Comparison of ENCODE assay signal across 18 mouse cellular contexts in genomic region chr2:181498644-181499043, GRCm38 (mm10). TPM values are rescaled to one million over a fixed set of nuclear protein-coding genes. Genes with fewer than 3 reads are reported as not detected.
DNase-seq lines count a peak whose midpoint lies in the region; ATAC-seq and TF ChIP-seq lines count a peak whose summit lies in the region.
"Had no signal": no experiment of that assay in that cellular context is flagged by ENCODE, and none has a peak within 500 bp of the region (broad histone marks: within the 10 kb centered on the region; RNA-seq: fewer than 3 reads in every experiment).

No protein-coding gene starts in this region.

- intact Hi-C loops in left cerebral cortex, adult 2 months (cut with DNase I), result no loop called here

- TF ChIP-seq POLR2A in myocyte (IDR thresholded peaks at IDR 0.05; ENCODE audit: insufficient read length, low read depth), result no peak

- ATAC-seq in heart, embryonic 13.5 days (ENCODE audit: extremely low read depth, insufficient number of reproducible peaks, low FRiP score, low TSS enrichment), result no peak
- ATAC-seq in midbrain, embryonic 15.5 days (replicated peaks), result no peak
- no peak for ATAC-seq in embryonic facial prominence, embryonic 14.5 days (ENCODE audit: low read depth)

- peaks cover 46% of the 10 kb centered on the region for H3K36me3 ChIP-seq in heart, embryonic 13.5 days
- H3K36me3 ChIP-seq in midbrain, embryonic 10.5 days, result peaks cover 44% of the 10 kb centered on the region
- peaks cover 23% of the 10 kb centered on the region; the same call in 1 of the 2 replicates for H3K36me3 ChIP-seq in midbrain, embryonic 15.5 days (replicated peaks)
- peaks cover 37% of the 10 kb centered on the region for H3K36me3 ChIP-seq in embryonic facial prominence, embryonic 14.5 days (ENCODE audit: control insufficient read depth, insufficient read depth, low read length)
- peaks cover 37% of the 10 kb centered on the region for H3K36me3 ChIP-seq in myocyte (ENCODE audit: control insufficient read depth, insufficient read depth)

- no peak for TF ChIP-seq CTCF in left cerebral cortex, adult 2 months (IDR thresholded peaks at IDR 0.05)

- no peak overlapping the region for H3K9ac ChIP-seq in heart, embryonic 13.5 days
- no peak overlapping the region for H3K9ac ChIP-seq in midbrain, embryonic 15.5 days
- H3K9ac ChIP-seq in embryonic facial prominence, embryonic 14.5 days (ENCODE audit: low read depth, low read length), result 0 out of 2 replicates have a peak overlapping the region, but pooled peaks have one; percentile 14
- H3K9ac ChIP-seq: embryonic facial prominence, embryonic 15.5 days had no signal

- WGBS in heart, embryonic 13.5 days, result 74% methylated on average over 4 of the region's 4 CpGs
- WGBS in midbrain, embryonic 10.5 days, result 81% methylated on average over 4 of the region's 4 CpGs
- WGBS in midbrain, embryonic 15.5 days, result 80% methylated on average over 4 of the region's 4 CpGs
- 78% methylated on average over 4 of the region's 4 CpGs for WGBS in embryonic facial prominence, embryonic 14.5 days

- H3K27me3 ChIP-seq in heart, embryonic 13.5 days (replicated peaks), result no peaks in the 10 kb centered on the region
- H3K27me3 ChIP-seq in midbrain, embryonic 10.5 days (ENCODE audit: low read depth, poor library complexity, severe bottlenecking), result no peaks in the 10 kb centered on the region
- no peaks in the 10 kb centered on the region for H3K27me3 ChIP-seq in midbrain, embryonic 15.5 days (replicated peaks)
- no peaks in the 10 kb centered on the region for H3K27me3 ChIP-seq in embryonic facial prominence, embryonic 14.5 days (replicated peaks; ENCODE audit: control insufficient read depth, insufficient read depth, low read length)
- H3K27me3 ChIP-seq in myocyte (ENCODE audit: control insufficient read depth, insufficient read depth, insufficient read length), result no peaks in the 10 kb centered on the region
- H3K27me3 ChIP-seq: embryonic facial prominence, embryonic 15.5 days had no signal

- no peak overlapping the region for H3K4me3 ChIP-seq in heart, embryonic 13.5 days
- peak overlapping the region; percentile 91; the same call in 1 of the 2 replicates for H3K4me3 ChIP-seq in midbrain, embryonic 10.5 days
- no peak overlapping the region for H3K4me3 ChIP-seq in midbrain, embryonic 15.5 days
- no peak overlapping the region for H3K4me3 ChIP-seq in embryonic facial prominence, embryonic 14.5 days (ENCODE audit: low read depth, low read length)
- H3K4me3 ChIP-seq in myocyte, result no peak overlapping the region
- no peak overlapping the region for H3K4me3 ChIP-seq in left cerebral cortex, adult 2 months

- no peaks in the 10 kb centered on the region for H3K9me3 ChIP-seq in heart, embryonic 13.5 days
- H3K9me3 ChIP-seq in midbrain, embryonic 10.5 days (replicated peaks), result no peaks in the 10 kb centered on the region
- no peaks in the 10 kb centered on the region for H3K9me3 ChIP-seq in midbrain, embryonic 15.5 days
- H3K9me3 ChIP-seq in embryonic facial prominence, embryonic 14.5 days (ENCODE audit: control insufficient read depth, low read length), result no peaks in the 10 kb centered on the region
- H3K9me3 ChIP-seq: embryonic facial prominence, embryonic 15.5 days had no signal

- H3ac ChIP-seq in myocyte (ENCODE audit: control insufficient read depth, insufficient read length), result no peak overlapping the region

- no peak for DNase-seq in heart, adult 18-20 months
- no peak for DNase-seq in midbrain, embryonic 10.5 days (ENCODE audit: low spot score)
- DNase-seq in embryonic facial prominence, embryonic 14.5 days (ENCODE audit: low spot score), result no peak
- DNase-seq in cerebellum, adult 11-12 months, result no peak
- no peak for DNase-seq in left cerebral cortex, adult 2 months (ENCODE audit: extremely low spot score in 1 of 2, low spot score in 2 of 2)
- DNase-seq: adrenal gland, postnatal 10 days; cerebellum, postnatal 36 days; kidney, adult 11 months; layer of hippocampus, adult 9-11 months; retina, postnatal 1 day; thymus, adult 18-20 months had no signal

- H3K27ac ChIP-seq in heart, embryonic 13.5 days (replicated peaks), result no peak overlapping the region
- H3K27ac ChIP-seq in midbrain, embryonic 10.5 days (replicated peaks), result no peak overlapping the region
- H3K27ac ChIP-seq in midbrain, embryonic 15.5 days, result no peak overlapping the region
- no peak overlapping the region for H3K27ac ChIP-seq in embryonic facial prominence, embryonic 14.5 days (replicated peaks; ENCODE audit: low read depth, low read length)
- H3K27ac ChIP-seq in left cerebral cortex, adult 2 months, result no peak overlapping the region

- peaks cover 19% of the 10 kb centered on the region for H3K4me1 ChIP-seq in heart, embryonic 13.5 days
- H3K4me1 ChIP-seq in midbrain, embryonic 10.5 days, result peaks cover 19% of the 10 kb centered on the region
- peaks cover 19% of the 10 kb centered on the region for H3K4me1 ChIP-seq in midbrain, embryonic 15.5 days
- peaks cover 9% of the 10 kb centered on the region; the same call in 1 of the 2 replicates for H3K4me1 ChIP-seq in embryonic facial prominence, embryonic 14.5 days (ENCODE audit: control insufficient read depth, insufficient read depth, low read length)

- H3K79me2 ChIP-seq in myocyte (ENCODE audit: control insufficient read depth, insufficient read depth), result peaks cover 44% of the 10 kb centered on the region

- H3K4me2 ChIP-seq in heart, embryonic 13.5 days, result peak overlapping the region; percentile 79
- no peak overlapping the region for H3K4me2 ChIP-seq in midbrain, embryonic 15.5 days
- H3K4me2 ChIP-seq in embryonic facial prominence, embryonic 14.5 days (ENCODE audit: low read depth, low read length), result 0 out of 2 replicates have a peak overlapping the region, but pooled peaks have one; percentile 86
- peak overlapping the region; percentile 83 for H3K4me2 ChIP-seq in myocyte (ENCODE audit: low read depth)

TF ChIP-seq in myocyte, 11 proteins besides CTCF, POLR2A, EP300 and RAD21:
- no peak for TF ChIP-seq POLR2AphosphoS2 (IDR thresholded peaks at IDR 0.05; ENCODE audit: insufficient read length, low read depth)
- TF ChIP-seq CEBPB (IDR thresholded peaks at IDR 0.05; ENCODE audit: insufficient read depth, poor library complexity, severe bottlenecking), result no peak
- no peak for TF ChIP-seq TCF3 (IDR thresholded peaks at IDR 0.05; ENCODE audit: insufficient read length, low read depth)
- TF ChIP-seq MYOD1 (IDR thresholded peaks at IDR 0.05; ENCODE audit: control insufficient read depth in 1 of 3, insufficient read length in 2 of 3, low read depth in 2 of 3), result no peak
- no peak for TF ChIP-seq SRF (IDR thresholded peaks at IDR 0.05; ENCODE audit: control insufficient read depth, insufficient read length, low read depth)

RNA-seq across cellular contexts. Expression of gene Tpd52l2, which starts 1.7 kb away (rescaled TPM):
- polyA plus RNA-seq in heart, embryonic 13.5 days (2015; fragmentation: Nextera tagmentation; extraction: Ambion mirVana), result 109 and 118 TPM in 2 replicates
- total RNA-seq in heart, adult 18-20 months (2021), result 10 to 100 TPM; 63.9 to 65.2 TPM
- 164 and 167 TPM in 2 replicates for polyA plus RNA-seq in midbrain, embryonic 10.5 days (2016; fragmentation: Nextera tagmentation; extraction: Ambion mirVana)
- 117 TPM in 2 replicates for polyA plus RNA-seq in midbrain, embryonic 15.5 days (2015; fragmentation: Nextera tagmentation; extraction: Ambion mirVana)
- polyA plus RNA-seq in embryonic facial prominence, embryonic 14.5 days (2014; fragmentation: Nextera tagmentation; extraction: Ambion mirVana), result 159 and 164 TPM in 2 replicates
- polyA plus RNA-seq in myocyte (2012; fragmentation: generic; extraction: Trizol), result 108 TPM
- total RNA-seq in left cerebral cortex, adult 2 months (2021), result 10 to 100 TPM; 73.2 to 76.3 TPM

RNA-seq across cellular contexts. Expression of gene Abhd16b, which starts 5.6 kb away (rescaled TPM):
- polyA plus RNA-seq in heart, embryonic 13.5 days (2015; fragmentation: Nextera tagmentation; extraction: Ambion mirVana), result 0.11 and 0.27 TPM in 2 replicates
- total RNA-seq in heart, adult 18-20 months (2021), result not detected
- polyA plus RNA-seq in midbrain, embryonic 10.5 days (2016; fragmentation: Nextera tagmentation; extraction: Ambion mirVana), result 0.07 TPM in 1 of 2 replicates, not detected in the other
- polyA plus RNA-seq in midbrain, embryonic 15.5 days (2015; fragmentation: Nextera tagmentation; extraction: Ambion mirVana), result 0.09 and 0.12 TPM in 2 replicates
- 0.21 and 0.22 TPM in 2 replicates for polyA plus RNA-seq in embryonic facial prominence, embryonic 14.5 days (2014; fragmentation: Nextera tagmentation; extraction: Ambion mirVana)
- 0.06 TPM for polyA plus RNA-seq in myocyte (2012; fragmentation: generic; extraction: Trizol)
- total RNA-seq in left cerebral cortex, adult 2 months (2021), result not detected
- total RNA-seq: adrenal gland, postnatal 10 days; heart, postnatal 25 days; megakaryocyte progenitor cell, adult 5-6 weeks had no signal
- polyA plus RNA-seq: neural tube, embryonic 11.5 days had no signal

RNA-seq across cellular contexts. Expression of gene Dnajc5, which starts 21.6 kb away (rescaled TPM):
- polyA plus RNA-seq in heart, embryonic 13.5 days (2015; fragmentation: Nextera tagmentation; extraction: Ambion mirVana), result 77.4 and 79.8 TPM in 2 replicates
- total RNA-seq in heart, adult 18-20 months (2021), result 10 to 100 TPM; 59.0 to 64.0 TPM
- polyA plus RNA-seq in midbrain, embryonic 10.5 days (2016; fragmentation: Nextera tagmentation; extraction: Ambion mirVana), result 95.6 and 110 TPM in 2 replicates
- polyA plus RNA-seq in midbrain, embryonic 15.5 days (2015; fragmentation: Nextera tagmentation; extraction: Ambion mirVana), result 291 and 297 TPM in 2 replicates
- polyA plus RNA-seq in embryonic facial prominence, embryonic 14.5 days (2014; fragmentation: Nextera tagmentation; extraction: Ambion mirVana), result 80.4 and 84.2 TPM in 2 replicates
- polyA plus RNA-seq in myocyte (2012; fragmentation: generic; extraction: Trizol), result 67.7 TPM
- 100 to 1,000 TPM; 288 to 300 TPM for total RNA-seq in left cerebral cortex, adult 2 months (2021)

RNA-seq across cellular contexts. Expression of gene Zbtb46, which starts 39.4 kb away (rescaled TPM):
- 10.6 TPM in 2 replicates for polyA plus RNA-seq in heart, embryonic 13.5 days (2015; fragmentation: Nextera tagmentation; extraction: Ambion mirVana)
- 10 to 100 TPM in 1 of 2 experiments, 1 to 10 TPM in 1; 9.4 to 11.2 TPM for total RNA-seq in heart, adult 18-20 months (2021)
- polyA plus RNA-seq in midbrain, embryonic 10.5 days (2016; fragmentation: Nextera tagmentation; extraction: Ambion mirVana), result 16.8 and 19.0 TPM in 2 replicates
- 23.8 and 26.0 TPM in 2 replicates for polyA plus RNA-seq in midbrain, embryonic 15.5 days (2015; fragmentation: Nextera tagmentation; extraction: Ambion mirVana)
- polyA plus RNA-seq in embryonic facial prominence, embryonic 14.5 days (2014; fragmentation: Nextera tagmentation; extraction: Ambion mirVana), result 5.7 and 5.9 TPM in 2 replicates
- 1.3 TPM for polyA plus RNA-seq in myocyte (2012; fragmentation: generic; extraction: Trizol)
- 10 to 100 TPM; 12.0 to 13.7 TPM for total RNA-seq in left cerebral cortex, adult 2 months (2021)
